Mouse (Mus musculus) bone marrow, adult 2 months (tissue): ENCODE measurements around the gene Gm9195.

Source experiments
- CTCF ChIP-seq: fragments of 200-500 bp; IDR thresholded peaks from 2 replicates; pipeline ENCODE4 v1.5.1; 2011; ENCODE audit warnings: low read length, control low read depth; ENCODE audit not compliant: control insufficient read depth, insufficient read depth
- POLR2A ChIP-seq: fragments of 200-500 bp; IDR thresholded peaks from 2 replicates; pipeline ENCODE4 v1.6.1; 2011; ENCODE audit warnings: low read depth, mild to moderate bottlenecking, control low read depth, low read length, borderline replicate concordance; ENCODE audit not compliant: control insufficient read depth

- no peak for TF ChIP-seq CTCF
- TF ChIP-seq POLR2A, result no peak
These were observed 25.3 kb downstream of the Gm9195 start for GRCm38 (mm10) chr14:72466384-72466783.
